Mouse (Mus musculus) large intestine, adult 2 months (tissue): ENCODE measurements around the gene Inpp5k. TPM values are rescaled to one million over a fixed set of nuclear protein-coding genes. Genes with fewer than 3 reads are reported as not detected.
A peak's percentile ranks its signal among the peaks of the same experiment; 100 is the strongest.
"Not testable (repeated sequence)": the region's sequence is repeated elsewhere in the genome, so short reads cannot be mapped to it uniquely, and the experiment has no call there.

Source experiments
- DNase-seq: peaks from one replicate; pipeline ENCODE4 v3.0.0-alpha.2; 2012; ENCODE audit warnings: low read depth, low spot score
- WGBS: fragments of 180-500 bp; shearing (Covaris S2); methylation state at CpG from one replicate; pipeline ENCODE4 v1.1.7; 2018; 5-methylcytosine and 5-hydroxymethylcytosine counted together
- polyA plus RNA-seq: library from polyadenylated mRNA; depleted of rRNA; stranded (reverse); fragments of >200 nt; gene quantifications from 2 replicates; pipeline ENCODE4 v1.2.3, GENCODE M21; 2012; rRNA removed

Inpp5k gene
- polyA plus RNA-seq: 28.0 and 39.4 TPM in 2 replicates

DNA sequence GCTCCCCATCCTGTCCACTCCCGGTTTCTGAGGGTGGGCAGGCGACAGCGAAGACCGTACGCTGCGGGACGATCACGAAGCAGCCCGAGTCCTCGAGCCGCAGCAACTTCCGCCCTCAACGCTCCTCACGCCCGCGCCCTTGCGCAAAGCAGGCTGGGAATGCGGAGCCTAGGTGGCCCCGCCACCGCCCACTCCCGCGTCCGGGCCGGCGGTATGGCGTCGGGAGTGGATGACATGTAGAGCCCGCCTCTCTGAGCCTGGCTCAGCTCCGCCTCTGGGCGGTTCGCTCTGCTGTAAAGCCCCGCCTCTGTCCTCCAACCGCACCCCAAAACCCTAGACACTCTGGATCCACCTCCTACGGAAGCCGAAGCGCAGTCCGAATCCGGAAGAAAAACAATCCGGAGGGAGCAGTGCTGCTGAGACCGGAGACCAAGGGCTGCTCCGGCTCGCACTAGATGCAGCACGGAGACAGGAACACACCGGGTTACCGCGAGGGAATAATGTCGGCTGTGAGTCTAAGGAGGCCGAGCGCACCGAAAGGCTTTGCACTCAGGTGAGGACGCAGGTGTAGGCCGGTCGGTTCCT lies at the start of gene Inpp5k:
TSS of gene Inpp5k (plus strand) at position 344 of the 585 bp plus-strand sequence.
- WGBS: under 1% methylated on average over 49 of the region's 53 CpGs
- peak; percentile 95 for DNase-seq

DNA sequence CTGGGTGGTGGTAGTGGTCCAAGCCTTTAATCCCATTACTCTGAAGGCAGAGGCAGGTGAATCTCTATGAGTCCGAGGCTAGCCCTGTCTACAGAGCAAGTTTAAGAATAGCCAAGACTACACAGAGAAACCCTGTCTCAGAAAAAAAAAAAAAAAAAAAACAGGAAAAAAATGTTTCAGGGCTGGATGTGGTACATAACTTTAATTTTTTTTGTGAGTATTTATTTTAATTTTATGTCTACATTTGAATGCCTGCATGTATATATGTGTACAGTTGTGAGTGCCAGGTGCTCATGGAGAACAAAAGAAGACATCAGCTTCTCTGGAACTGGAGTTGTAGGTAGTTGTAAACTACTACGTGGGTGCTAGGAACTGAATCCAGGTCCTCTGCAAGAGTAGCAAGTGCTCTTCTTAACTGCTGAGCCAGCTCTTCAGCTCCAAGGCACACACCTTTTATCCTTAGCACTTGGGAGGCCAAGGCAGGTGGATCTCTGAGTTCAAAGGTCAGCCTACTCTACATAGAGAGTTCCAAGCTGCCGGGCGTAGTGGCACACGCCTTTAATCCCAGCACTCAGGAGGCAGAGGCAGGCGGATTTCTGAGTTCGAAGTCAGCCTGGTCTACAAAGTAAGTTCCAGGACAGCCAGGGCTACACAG lies 49.2 kb upstream of the Inpp5k start:
- 87% methylated on average over 7 of the region's 7 CpGs for WGBS
- DNase-seq: no peak

DNA sequence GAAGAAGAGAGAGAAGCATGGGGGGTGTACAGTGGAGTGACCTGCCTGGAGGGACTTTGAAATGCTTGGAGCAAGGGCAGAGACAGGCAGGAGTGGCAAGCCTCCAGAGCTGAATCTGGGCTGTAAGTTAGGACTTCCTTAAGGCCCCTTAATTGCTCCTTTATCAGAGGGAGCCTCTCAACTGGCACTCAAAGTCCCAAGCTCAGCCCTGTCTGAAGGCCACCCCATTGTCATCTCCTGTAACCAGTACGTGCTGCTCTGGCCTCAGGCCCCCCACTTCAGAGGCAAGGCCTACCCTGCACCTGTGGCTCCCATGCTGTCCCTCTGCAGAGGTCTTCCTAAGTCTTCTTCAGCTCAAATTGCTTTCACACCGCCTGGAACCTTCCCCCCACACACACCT lies 47.3 kb upstream of the Inpp5k start:
- no peak for DNase-seq
- WGBS: 29% methylated on average over 2 of the region's 2 CpGs

- no peak for DNase-seq
- 75% methylated on average over 4 of the region's 4 CpGs for WGBS
These were observed 45.7 kb upstream of the Inpp5k start for GRCm38 (mm10) chr11:75585061-75585460.

DNA sequence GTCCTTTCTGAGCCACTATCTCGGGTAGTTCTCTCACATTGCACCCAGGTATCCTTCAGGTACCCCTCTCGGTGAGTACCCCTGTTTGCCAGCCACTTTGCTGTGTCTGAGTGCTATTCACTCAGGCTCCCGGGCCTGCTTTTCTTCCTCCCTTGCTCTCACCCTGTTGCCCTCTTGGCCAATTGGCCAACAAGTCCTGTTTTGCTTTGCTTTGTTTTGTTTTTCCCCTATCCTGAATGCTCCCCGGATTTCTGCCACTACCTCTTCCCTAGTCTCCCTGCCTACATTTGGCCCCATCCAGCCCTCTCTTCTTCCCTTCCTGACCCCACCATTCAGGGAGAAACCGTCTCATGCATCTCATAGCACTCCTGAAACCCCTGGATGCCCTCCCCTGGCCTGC lies 44.8 kb upstream of the Inpp5k start:
- no peak for DNase-seq
- WGBS: 89% methylated on average over 5 of the region's 5 CpGs

- 92% methylated on average over 5 of the region's 5 CpGs for WGBS
- DNase-seq: no peak
These were observed 43.8 kb upstream of the Inpp5k start for GRCm38 (mm10) chr11:75586963-75587362.

GRCm38 (mm10) chr11:75587493-75588284 lies 43.1 kb upstream of the Inpp5k start, which contains the start of gene Pitpna:
Gene Pitpna, plus strand, starts transcription at chr11:75588097.
- peak; percentile 72 for DNase-seq
- 4% methylated on average over 49 of the region's 49 CpGs for WGBS

DNA sequence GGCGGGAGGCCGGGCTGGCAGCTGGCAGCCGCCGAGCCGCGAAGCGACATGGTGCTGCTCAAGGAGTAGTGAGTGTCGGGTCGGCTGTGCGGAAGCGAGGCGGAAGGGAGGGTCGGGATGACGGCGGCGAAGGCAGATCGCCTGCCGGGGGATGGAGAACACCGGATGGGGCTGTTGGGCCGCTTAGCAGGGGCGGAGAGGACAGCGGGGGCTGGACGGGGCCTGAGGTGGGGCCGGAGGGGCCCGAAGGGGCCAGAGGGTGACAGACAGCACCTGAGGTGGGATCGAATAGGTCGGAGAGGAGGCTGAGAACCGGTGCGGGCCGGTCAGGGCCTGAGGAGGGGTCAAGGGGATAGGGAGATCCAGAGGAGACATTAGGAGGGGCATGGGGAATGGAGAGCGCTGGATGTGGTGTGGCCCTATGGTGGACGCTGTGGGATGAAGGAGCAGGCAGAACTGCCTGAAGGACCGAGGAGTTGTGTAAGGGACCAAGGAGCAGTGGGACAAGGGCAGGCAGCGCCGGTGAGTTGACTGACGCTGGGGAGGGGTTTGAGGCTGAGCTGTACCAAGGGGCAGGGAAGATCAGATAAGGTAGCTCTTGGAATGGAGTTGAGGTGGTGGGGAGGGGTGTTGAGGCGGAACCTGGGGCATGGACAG lies 42.4 kb upstream of the Inpp5k start:
- 1% methylated on average over 37 of the region's 37 CpGs for WGBS
- DNase-seq: no peak

DNA sequence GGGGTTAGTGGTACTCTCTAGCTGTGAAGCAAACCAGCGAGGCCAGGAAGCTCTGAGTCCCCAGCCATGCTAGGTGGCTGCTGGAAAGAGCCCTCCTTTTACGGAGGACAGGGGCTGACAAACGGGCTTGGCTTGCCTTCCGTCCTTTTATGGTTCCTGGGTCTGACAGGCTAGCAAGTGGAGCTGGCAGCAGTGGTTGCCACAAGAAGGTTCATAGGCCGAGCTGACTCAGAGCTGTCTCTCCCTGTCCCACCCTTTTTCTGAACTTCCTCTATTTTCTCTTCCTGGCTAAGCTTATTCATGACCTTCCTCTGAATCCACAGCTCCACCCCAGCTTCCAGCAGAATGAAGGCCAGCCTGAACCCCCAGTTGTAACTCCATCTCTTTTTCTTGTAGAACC lies 38.2 kb upstream of the Inpp5k start:
- 9% methylated on average over 5 of the region's 5 CpGs for WGBS
- DNase-seq: peak; percentile 72

DNA sequence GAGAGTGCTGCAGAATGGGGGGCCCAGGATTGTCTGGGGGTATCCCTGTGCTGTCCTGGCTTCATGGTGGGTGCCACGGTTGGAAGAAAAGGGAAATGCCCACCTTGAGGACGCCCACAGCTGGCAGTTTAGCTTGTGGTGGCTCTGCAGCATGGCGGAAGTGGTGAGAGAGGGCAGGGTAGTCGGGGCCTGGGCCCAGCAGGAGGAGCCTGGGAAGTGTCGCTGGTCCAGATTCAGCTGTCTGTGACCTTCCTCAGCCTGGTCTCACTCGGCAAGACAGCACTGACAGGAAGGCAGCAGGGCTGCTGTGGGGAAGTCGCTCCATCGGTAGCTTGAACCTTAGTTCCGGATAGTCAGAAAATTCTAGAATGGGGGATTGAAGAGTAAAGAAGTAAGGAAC lies 36.4 kb upstream of the Inpp5k start:
- 75% methylated on average over 9 of the region's 9 CpGs for WGBS
- no peak for DNase-seq

DNA sequence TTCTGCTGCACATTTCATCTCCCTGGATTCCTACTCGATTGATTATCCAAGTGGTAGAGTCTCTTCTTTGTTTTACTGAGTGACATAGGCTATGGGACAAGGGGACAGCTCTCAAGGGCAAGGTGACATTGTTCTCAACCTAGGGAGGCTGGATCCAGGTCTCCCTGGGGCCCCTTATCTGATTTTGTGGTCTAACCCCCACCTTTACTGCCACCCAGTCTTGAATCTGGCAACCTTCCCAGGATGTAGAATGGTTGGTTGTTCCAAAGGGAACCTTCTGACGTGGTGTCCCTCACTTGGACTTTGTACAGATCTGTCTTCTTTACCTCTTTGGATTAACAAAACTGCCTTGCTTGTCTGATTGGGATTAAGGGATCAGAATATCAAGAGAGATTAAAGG lies 35.4 kb upstream of the Inpp5k start:
- 23% methylated on average over 2 of the region's 2 CpGs for WGBS
- no peak for DNase-seq

- 68% methylated on average over 7 of the region's 7 CpGs for WGBS
- DNase-seq: no peak
These were observed 35.0 kb upstream of the Inpp5k start for GRCm38 (mm10) chr11:75595816-75596215.

DNA sequence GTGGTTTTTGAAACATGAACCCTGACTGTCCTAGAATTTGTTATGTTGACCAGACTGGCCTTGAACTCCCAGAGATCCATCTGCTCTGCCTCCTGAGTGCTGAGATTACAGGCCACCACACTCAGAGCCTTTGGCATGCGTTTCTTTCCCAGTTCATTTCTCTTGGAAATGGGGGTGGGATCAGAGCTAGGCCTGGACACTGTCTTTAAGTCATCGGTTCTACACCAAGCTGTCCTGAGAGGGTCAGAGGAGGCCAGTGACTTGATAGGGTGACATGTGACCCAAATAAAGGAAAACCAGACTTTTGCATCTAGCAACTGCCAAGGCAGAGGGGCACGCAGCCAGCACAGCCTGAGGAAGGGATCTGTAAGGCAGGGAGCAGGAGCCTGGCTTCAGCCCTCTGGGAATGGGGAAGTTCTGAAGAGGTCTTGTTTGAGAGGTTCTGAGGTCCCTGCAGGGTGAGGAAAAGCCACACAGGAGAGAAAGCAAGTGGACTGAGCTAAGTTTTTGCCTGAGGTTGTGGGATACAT lies 34.0 kb upstream of the Inpp5k start:
- 71% methylated on average over 3 of the region's 3 CpGs for WGBS
- no peak for DNase-seq

- no peak for DNase-seq
- 83% methylated on average over 6 of the region's 6 CpGs for WGBS
These were observed 32.8 kb upstream of the Inpp5k start for GRCm38 (mm10) chr11:75598004-75598403.

DNA sequence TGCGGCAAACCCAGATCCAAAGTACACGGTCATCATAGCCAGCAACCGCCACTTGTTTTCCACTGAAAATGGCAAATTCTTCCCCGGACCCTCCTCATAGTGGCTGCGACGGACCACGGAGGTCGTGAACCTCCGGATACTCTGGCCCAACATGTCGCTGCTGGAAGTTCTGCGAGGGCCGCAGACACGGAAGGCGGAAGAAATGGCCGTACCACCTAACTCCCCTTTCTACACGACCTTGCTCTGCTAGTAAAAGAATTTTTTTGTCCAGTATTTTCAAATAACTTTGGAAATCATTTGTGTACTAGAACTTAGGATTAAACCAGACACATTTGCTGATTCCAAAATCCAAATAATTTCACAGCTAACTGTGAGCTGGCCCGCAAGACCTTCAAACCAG lies 31.0 kb upstream of the Inpp5k start:
- 94% methylated on average over 17 of the region's 17 CpGs for WGBS

DNA sequence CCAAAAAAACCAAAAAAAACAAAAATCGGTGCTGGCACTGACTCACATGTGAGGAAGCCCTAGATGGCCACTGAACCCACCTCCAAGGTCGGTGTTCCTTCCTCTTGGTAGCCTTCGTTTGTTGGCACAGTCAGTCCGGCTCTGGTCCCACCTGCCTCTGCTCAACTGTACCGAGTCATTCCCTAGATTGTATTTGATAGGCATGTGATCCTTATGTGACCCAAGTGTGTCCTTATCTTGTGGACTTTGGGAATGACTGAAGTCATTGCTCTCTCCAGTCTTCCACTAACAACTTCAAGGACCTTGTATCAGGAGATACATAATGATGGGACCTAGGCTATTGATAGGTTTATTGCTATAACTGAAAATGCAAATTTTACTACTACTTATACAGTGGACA lies 26.0 kb upstream of the Inpp5k start:
- DNase-seq: no peak
- 36% methylated on average over 5 of the region's 5 CpGs for WGBS

More for the DNA sequence above, 31.0 kb upstream of the Inpp5k start:
- not testable (repeated sequence) for DNase-seq

DNA sequence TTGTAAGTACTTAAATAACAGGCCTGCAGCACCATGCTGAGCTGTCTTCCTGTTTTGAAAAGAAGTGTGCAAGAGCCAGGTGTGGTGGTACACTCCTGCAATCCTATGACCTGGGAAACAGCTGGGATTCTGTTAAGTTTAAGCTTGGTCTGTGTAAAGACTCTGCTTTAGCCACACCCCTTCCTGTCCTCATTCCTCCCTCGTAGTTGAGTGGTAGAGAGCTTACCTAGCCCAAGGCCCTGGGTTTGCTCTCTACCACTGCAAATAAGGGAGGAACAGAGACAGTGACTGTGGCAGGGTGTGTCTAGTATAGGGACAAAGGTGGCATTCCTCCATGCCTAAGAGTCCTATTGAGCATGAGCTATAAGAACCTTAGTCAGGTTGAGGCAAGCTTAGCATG lies 25.5 kb upstream of the Inpp5k start:
- DNase-seq: peak; percentile 68
- 12% methylated on average over 1 of the region's 1 CpGs for WGBS

GRCm38 (mm10) chr11:75608776-75609175 lies 22.0 kb upstream of the Inpp5k start:
- no peak for DNase-seq
- whole genome bisulfite sequencing: 83% methylated on average over 5 of the region's 5 CpGs

DNA sequence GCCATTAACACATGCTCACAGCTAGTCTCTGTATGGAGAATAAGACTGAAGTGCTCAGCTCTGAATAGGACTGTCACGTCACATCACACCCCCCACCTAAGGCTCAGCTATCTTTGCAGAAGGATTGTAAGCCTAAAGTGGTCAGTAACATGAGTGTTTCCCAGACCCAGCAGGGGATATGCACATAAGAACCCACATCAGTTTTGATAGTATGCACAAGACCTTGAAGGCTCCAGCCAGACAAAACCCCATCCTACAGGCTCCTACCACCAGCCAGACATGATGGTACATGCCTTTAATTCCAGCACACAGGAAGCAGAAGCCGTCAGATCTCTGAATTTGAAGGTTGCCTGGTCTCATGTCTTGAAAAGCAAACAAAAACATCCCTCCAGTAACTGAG lies 20.8 kb upstream of the Inpp5k start:
- 87% methylated on average over 2 of the region's 2 CpGs for WGBS
- no peak for DNase-seq

DNA sequence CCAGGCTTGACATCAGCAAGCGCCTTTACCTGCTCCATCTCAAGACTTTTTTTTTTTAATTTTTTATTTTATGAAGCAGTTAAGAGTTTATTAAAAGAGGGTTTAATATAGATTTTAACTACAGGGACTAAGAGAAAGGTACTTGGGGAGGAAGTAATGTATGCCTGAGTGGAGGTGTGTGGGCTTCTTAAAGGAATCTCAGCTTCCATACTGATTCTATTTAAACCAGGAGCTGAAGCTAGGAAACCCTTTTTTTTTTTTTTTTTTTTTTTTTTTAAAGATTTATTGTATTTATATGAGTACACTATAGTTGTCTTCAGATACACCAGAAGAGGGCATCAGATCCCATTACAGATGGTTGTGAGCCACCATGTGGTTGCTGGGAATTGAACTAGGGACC lies 16.0 kb upstream of the Inpp5k start:
- no peak for DNase-seq
- WGBS: 97% methylated on average over 1 of the region's 1 CpGs
